Mouse (Mus musculus) left cerebral cortex, postnatal 25 days (tissue): ENCODE results near the gene Lrrc8d. TPM values are rescaled to one million over a fixed set of nuclear protein-coding genes. Genes with fewer than 3 reads are reported as not detected.

Source experiments
- DNase-seq, 2 experiments: peaks; one replicate each; pipeline ENCODE4 v3.0.0; 2022; ENCODE audit warnings: low spot score in 2 of 2, mixed read lengths in 1 of 2
- intact Hi-C: fragments of 180-260 bp; cut with DNase I; formaldehyde crosslinking; loops from one replicate; pipeline ENCODE4 v1.15.1; 2025
- total RNA-seq, 2 experiments: library from RNA; stranded (reverse); gene quantifications; 2 replicates each; pipeline ENCODE4 v1.2.3; 2021

The Lrrc8d gene
- total RNA-seq, 2 experiments from 2014 or later, result 35.1 to 35.4 TPM

DNA sequence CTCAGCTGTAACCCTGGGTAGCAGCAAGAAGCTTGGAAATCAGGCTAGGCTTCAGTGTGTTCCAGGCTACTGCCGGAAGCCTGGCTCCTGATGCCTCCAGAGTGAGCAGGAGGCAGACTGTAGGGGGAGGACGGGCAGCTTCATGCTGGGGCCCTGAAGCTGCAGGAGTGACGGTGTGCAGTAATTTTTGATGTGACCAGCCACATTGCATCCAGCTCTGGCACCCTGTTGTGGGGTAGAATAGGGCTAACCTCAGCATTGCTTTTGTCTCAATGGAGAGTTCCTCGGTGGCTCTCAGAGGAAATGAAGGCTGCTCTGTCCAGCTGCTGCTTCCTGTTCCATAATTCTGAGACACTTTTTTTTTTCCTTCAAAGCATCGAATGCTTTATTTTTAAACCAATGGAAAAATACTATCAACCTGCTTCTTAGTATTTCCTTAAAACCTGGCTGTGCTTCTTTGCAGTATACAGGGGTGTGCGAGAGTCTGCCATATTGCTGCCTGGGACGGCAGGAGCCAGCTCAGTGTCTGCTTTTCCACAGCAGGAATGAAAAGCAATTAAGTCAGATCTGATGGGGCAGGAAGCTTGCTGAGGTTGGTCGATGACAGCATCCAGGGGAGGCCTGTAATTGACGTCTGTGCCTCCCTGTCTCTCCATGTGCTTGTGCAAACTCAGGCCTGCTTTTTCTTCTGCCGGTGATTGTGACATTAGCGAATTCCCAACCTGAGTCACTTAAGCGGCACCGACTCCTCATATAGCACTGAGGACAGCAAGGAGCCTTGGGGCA, 100.3 kb downstream of the Lrrc8d start:
- intact Hi-C loops, result no loop called here
- DNase-seq, result no peak

DNA sequence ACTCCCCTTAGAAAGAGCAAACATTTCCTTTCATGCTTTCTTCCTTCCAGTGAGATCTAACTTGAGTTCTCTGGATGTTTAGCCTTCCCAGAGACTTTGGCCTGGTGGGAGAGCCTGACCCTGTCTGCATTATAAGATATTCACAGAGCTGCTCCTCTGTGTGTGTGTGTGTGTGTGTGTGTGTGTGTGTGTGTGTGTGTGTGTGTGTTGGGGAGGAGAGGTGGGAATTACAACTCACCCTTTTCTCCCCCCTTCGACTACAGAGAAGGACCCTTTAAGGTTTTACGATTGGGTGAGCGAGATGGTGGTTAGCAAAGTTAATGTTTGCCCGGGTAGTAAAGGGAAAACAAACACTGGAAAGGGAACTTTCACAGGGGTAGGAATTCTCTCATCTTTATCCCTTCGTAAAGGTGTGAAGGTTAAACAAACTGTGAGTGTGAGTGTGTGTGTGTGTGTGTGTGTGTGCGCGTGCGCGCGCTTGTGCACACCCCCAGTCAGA, 101.3 kb downstream of the Lrrc8d start:
- intact Hi-C loops, result no loop called here

DNA sequence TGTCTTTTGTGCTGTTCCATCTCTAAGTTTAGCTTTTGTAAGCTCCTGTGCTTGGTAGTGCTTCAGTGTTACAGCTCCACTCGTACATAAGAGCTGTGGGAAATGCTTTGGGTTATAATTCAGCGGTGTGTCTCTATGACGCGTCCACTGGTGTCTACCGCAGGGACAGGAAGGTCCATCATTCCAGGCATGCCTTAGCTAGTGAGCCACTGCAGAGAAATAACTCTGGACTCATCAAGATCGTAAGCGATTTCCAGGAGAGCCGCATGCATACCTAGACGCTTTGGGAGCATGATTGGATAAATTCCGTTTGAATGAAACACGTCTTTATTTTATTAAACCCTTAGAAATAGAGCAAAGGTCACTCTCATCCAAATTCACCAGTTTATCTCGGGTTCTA, 106.2 kb downstream of the Lrrc8d start:
- intact Hi-C loops, result no loop called here
- no peak for DNase-seq

More for the DNA sequence above, 101.3 kb downstream of the Lrrc8d start:
- DNase-seq, result no peak

DNA sequence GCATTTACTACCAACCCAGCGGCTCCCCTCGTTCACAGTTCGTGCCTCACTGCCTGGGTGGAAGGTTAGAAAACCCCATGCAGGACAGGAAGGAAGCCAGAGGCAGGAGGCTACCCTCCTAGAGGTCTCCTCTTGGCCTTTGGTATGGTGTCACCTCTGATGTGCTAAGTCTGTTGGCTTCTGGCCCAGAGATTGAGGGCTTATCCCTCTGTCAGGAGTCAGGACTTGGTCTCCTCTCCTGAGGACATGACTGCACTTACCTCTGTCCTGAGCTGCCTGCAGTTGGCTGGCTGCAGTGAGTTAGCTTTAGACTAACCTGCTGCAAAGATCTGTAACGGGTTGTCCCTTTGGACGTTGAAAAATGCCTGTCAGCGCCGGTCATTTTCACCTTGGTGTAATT, 107.7 kb downstream of the Lrrc8d start:
- DNase-seq, result no peak
- intact Hi-C loops, result no loop called here

DNA sequence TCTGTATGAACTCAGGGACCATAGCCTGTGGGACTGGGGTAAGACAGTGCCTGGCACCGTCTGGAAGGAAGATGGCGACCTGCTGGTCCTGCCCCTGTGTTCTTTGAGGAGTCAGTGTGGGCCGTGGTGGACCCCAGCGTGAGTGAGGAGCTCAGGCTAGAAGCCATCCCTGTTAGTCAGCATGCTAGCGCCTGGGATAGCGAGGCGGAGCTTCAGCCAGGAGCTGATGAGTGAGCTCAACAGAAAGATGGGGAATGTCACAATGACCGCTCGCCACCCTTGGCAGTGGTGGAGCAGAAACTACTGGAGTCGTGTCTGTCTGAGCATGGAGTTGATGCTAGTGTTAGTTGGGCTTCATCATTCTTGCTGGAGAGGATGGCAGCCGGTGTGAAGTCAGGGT, 109.3 kb downstream of the Lrrc8d start:
- intact Hi-C loops, result no loop called here
- DNase-seq, result no peak

DNA sequence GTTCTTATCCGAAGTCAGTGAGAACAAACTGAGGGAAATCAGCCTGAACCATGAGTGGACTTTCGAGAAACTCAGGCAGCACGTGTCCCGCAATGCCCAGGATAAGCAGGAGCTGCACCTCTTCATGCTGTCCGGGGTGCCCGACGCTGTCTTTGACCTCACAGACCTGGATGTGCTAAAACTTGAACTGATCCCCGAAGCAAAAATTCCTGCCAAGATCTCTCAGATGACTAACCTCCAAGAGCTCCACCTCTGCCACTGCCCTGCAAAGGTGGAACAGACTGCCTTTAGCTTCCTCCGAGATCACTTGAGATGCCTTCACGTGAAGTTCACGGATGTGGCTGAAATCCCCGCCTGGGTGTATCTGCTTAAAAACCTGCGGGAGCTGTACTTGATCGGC, 113.3 kb downstream of the Lrrc8d start:
- no peak for DNase-seq
- intact Hi-C loops, result no loop called here

DNA sequence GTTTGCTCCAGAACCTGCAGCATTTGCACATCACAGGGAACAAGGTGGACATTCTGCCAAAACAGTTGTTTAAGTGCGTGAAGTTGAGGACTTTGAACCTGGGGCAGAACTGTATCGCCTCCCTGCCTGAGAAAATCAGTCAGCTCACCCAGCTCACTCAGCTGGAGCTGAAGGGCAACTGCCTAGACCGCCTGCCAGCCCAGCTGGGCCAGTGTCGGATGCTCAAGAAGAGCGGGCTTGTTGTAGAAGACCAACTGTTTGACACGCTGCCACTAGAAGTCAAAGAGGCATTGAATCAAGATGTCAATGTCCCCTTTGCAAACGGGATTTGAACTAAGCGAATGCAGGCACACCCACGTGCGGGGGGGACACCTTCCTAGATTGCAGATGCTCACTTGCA, 114.2 kb downstream of the Lrrc8d start:
- peak; percentile 31 to 50 for DNase-seq
- intact Hi-C loops, result no loop called here

DNA sequence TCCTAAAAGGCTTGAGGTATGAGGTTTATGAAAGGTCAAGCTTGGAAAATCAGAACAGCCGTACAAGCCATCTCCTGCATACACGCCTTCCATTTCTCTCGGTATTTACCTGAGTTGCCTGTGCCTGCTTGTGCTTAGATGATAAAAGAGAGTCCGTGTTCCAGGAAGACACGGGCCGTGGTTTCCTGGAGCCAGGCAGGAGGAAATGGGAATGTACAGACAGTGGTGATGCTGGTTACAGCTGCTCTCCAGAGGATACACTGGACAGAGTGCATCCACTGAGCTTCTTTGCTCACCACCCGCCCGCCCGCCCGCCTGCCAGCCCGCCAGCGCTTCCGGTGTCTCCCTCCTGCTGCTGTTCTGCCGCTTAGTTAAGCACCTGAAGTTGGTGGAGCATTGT, 116.3 kb downstream of the Lrrc8d start:
- intact Hi-C loops, result no loop called here
- no peak for DNase-seq

DNA sequence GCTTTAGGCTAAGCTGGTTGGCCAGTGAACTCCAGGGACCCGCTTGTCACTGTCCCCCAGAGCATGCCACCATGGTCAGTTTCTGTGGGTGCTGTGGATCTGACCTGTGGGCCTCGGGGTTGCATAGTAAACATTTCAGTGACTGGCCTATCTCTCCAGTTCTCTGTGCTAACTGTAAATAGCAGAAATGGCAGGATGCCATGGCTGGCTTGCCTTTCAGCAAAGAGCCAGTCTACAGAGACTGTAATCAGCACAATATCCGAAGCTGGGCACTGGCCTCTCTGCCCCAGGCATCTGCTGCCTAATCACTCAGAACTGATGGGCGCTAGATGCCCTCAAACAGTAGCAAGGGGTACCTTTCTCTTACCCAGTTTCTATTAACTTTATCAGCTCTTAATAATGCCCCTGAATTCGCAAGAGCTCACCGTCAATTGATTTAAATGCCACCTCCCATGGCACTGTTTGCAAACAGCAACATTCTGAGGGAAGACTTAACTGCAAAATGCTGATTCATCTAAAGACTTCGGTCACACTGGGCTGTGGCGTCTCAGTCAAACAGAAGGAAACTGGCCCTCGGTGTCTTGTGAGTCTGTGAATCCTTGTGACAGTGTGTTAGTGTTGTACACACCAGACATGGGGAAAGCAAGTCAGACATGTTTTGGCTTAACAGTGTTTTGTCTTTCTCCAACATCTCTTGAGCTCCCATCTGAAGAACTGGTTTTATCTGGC, 117.6 kb downstream of the Lrrc8d start:
- no peak for DNase-seq
- intact Hi-C loops, result no loop called here

DNA sequence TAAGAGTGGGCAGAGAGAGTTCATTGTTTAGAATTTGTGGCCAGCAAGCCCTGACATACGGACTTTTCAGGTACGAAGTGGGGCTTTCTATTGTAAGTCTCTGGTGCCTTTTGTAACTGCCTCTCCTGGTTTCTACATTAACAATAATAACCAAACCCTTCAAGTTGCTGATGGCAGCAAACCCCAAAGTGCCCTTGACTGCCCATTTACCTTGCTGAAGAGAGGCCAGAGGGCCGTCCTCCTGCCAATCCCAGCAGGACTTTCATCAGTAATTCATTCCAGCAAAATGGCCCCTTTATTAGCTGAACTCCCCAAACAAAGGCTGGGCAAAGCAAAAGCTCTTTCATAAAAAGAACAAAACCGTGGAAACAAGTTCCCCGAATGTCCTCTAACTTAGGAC, 118.6 kb downstream of the Lrrc8d start:
- DNase-seq, result no peak
- intact Hi-C loops, result no loop called here

DNA sequence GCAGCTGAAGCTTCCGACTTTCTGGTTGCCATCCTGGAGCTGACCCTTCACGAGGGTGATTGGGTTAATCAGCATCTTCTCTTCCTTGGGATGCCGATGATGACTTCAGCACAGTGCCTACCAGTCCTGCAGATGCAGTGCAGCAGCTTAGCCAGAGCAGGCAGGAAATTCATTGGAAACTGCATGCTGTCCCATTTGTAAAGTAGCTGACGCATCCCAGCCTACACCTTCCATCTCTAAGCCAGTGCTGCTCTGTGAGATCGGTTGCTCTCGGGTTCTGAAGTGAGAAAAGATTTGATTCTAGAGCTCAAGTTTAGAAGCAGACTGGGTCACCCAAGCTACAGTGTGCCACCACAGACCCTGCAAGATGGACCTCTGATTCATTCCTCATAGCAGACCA, 121.6 kb downstream of the Lrrc8d start:
- intact Hi-C loops, result no loop called here
- peak in 1 of 2 experiments; percentile 50 for DNase-seq

DNA sequence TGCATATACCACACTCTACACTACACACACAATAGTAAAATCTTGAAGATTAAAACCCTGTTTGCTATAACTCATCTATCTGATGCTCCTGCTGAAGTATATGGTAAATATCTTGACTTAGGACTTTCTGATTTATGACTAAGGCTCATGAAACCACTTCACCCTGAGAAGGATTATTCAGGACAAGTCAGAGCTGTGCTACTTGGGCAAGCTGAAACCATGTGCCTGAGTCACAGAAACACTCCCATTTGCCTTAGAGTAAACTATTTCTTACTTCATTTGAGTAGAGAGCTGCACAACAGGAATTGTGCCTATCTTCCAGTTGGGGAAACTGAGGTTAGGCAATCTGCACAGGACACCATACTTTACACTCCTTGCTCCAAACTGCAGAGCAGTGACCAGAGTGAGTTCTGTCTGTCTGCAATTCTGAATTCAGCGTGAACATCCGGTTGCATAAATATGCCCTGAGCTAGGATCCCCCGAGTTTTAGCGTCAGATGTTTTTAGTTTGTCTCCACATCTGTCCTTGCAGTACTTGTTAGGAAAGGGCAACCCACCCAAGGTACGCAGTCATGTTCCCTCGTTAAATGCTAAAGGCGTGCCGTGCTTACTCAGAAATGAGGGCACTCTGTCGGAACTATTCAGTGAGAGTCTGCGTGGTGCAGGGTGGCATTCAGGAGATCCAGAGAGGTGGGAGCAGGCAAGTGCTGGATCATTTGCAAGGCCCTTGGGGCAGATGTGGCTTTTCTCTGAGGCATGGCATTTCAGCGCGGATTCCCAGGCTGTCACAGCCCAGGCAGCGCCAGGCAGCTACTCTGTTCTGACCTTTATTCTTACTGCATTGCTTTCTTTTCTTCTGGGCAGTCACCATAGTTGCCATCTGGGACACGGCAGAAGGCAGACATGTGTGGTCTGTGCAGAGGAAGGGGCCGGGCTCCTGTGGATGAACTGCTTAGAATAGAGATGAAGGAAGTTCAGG, 123.0 kb downstream of the Lrrc8d start:
- intact Hi-C loops, result no loop called here
- no peak for DNase-seq

DNA sequence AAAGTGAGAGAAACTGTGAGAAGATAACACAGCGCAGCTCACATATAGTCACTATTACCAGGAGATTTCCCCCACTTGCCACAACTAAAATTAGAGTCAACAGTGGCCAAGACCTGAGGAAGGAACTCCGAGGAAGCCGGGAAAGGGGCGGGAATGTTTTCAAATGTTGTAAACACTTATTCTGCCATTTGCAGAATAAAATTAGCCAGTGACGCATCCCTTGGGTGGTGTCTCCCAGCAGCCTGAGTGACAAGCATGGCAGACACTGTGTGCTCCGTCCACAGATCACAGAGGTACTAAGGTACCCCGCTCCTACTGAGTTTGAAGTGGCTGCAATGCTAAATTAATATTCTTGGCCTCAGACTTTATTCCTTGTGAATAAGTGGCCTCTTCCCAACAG, 124.5 kb downstream of the Lrrc8d start:
- intact Hi-C loops, result no loop called here
- DNase-seq, result no peak

DNA sequence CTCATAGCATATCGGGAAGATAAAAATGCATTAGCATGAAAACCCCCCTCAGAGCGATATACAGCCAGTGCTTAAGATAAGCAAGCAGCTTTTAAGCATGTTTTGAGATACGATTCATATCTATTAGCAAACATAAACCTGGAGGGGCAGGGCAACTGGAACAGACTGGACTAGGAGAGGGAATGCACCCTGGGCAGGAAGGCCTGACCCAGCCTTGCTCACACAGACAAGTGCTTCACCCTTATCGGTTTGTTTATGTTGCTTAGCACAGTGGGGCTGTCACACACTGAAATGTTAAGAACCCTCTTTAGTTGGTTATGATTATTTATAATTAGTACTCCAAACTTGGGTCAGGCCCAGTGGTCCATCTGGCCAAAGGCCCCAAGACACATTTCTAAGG, 125.1 kb downstream of the Lrrc8d start:
- intact Hi-C loops, result no loop called here
- DNase-seq, result no peak

DNA sequence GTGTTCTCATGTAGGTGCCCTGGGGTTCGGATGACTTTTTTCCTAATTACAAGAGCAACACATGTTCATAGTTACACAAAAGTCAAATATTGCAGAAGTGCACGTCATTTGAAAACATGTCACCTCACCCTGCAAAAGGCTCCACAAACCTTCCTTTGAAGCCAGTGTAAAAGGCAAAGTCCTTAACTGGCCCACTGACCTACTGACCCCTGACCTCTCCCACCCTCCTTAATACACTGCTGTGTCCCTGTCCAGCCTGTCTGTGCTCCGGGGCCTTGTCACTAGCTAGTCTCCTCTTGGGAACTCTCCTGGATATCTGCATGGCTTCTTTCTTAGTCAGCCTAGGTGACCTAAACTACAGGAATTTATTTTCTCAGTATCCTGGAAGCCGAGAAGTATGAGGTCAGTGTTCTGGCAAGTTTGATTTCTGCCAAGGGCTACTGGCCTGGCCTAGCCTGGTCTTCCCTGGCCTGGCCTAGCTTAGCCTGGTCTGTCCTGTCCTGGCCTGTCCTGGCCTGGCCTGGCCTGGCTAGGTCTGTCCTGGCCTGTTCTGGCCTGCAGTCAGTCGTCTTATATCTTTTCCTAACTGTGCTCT, 127.2 kb downstream of the Lrrc8d start:
- intact Hi-C loops, result no loop called here
- no peak for DNase-seq

DNA sequence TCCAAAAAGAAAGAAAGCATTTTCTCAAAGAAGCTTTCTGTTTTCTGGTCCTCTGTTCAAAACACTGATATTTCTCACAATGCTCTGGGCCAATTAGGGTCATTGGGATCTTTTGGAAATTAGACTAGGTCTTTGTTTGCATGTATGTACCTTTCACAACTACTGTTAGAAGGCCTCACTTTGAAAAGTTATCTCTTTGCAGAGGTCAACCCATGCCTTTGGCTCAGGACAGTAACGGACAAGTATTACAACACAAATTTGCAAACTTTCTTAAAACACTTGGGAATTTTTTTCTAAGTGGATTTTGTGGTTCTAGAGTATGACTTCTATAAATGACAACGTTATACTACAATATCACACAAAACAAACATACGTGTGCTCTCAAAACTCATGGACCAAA, 128.3 kb downstream of the Lrrc8d start:
- intact Hi-C loops, result no loop called here
- DNase-seq, result no peak

DNA sequence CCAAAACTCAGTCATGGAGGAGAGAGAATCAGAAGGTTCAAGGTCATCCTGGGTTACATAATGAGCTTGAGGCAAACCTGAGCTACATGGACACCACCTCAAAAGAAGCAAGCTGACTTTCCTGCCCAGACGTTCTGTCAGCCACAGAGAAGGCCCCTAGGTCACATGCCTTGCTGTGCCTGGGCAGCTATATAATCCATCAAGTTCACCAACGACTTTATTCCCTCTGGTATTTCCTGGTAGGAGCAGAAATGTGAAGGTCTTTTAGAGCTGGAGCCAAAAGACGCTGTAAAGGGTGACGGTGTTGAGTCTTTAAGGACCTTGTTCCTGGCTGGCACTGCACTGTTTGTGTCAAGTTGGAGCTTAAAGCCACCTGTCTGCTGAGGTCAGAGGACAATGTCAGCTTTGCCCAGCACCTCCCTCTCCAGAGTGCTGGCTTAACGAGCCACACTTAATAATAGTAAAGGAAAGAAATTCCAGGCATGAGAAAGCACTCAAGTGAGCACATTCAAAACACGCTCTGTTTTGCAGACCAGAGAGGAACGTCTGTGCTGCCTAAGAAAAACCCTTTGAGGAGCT, 129.3 kb downstream of the Lrrc8d start:
- DNase-seq, result no peak
- intact Hi-C loops, result no loop called here

DNA sequence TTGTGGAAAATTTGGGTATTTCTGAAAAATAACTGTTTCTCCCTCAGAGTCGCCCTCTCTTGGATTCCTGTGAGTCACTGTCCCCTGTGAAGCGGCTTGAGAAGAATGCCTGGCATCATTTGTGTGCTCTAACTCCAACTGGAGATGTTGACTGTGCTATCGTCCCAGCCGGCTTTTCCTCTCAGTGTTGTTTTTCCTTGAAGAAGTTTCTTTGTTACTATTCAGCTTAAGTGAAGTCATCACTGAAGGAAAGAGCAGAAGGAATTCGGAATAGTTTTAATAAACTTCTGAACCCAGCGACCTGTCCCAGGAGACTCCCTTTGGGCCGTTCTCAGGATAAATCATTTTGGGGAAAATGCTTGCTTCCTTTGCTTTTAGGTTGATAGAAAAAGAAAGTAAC, 132.4 kb downstream of the Lrrc8d start:
- intact Hi-C loops, result no loop called here
- DNase-seq, result peak in 1 of 2 experiments; percentile 20

DNA sequence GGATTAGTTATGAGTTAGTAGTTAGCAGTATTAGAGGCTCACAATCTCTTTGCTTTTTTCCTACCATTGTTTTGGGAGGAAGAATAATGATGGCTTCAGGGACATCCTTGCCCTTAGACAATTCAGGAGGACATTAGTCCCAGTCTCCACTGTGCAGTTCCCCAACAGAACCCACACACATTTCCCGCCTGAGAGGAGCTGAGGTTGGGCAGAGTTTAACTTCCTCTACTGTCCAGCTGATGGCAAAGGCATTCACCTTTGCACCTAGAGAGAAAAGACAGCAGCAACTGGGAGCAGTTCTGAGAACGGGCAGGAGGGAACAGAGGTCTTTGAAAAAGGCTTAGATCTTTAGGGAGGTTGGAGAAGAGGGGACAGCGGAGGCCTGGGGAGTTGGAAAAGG, 134.2 kb downstream of the Lrrc8d start:
- intact Hi-C loops, result no loop called here
- no peak for DNase-seq
